Mouse (Mus musculus) megakaryocyte, embryonic 14.5 days (primary cell): ENCODE measurements around the gene Pm20d2. TPM values are rescaled to one million over a fixed set of nuclear protein-coding genes. Genes with fewer than 3 reads are reported as not detected.

Source experiments
- H3K27me3 ChIP-seq: replicated peaks from 2 replicates; pipeline ENCODE3; 2012; ENCODE audit warnings: inconsistent platforms
- H3K36me3 ChIP-seq: replicated peaks from 2 replicates; pipeline ENCODE3; 2012; ENCODE audit warnings: low read length, inconsistent platforms, mixed read lengths
- H3K4me1 ChIP-seq: 2 replicates; pipeline ENCODE4 v1.6.1; 2012; ENCODE audit warnings: inconsistent platforms
- H3K4me3 ChIP-seq: replicated peaks from 2 replicates; pipeline ENCODE3; 2012; ENCODE audit warnings: moderate library complexity, mild to moderate bottlenecking, inconsistent platforms
- H3K9me3 ChIP-seq: 2 replicates; pipeline ENCODE4 v1.6.1; 2012; ENCODE audit warnings: inconsistent platforms
- FLI1 ChIP-seq: IDR thresholded peaks from 2 replicates; pipeline ENCODE4 v1.6.1; 2012; ENCODE audit warnings: low read length, inconsistent platforms, mixed read lengths
- GATA1 ChIP-seq: IDR thresholded peaks from 3 replicates; pipeline ENCODE4 v1.6.1; 2012; ENCODE audit warnings: mixed read lengths, low read length, inconsistent platforms, borderline replicate concordance
- polyA plus RNA-seq: library from polyadenylated mRNA; stranded (reverse); fragments of >175 nt; gene quantifications from 2 replicates; pipeline ENCODE4 v1.2.3, GENCODE M21; 2012; ENCODE audit warnings: low replicate concordance; ENCODE audit not compliant: insufficient read depth

Gene Pm20d2
- polyA plus RNA-seq, 1 experiment: not detected

GRCm38 (mm10) chr4:33125409-33126084, 64.0 kb downstream of the Pm20d2 start:
- peaks cover 12% of the 10 kb centered on the region for H3K9me3 ChIP-seq
- H3K4me3 ChIP-seq: no peak overlapping the region
- no peak for TF ChIP-seq GATA1
- no peak for TF ChIP-seq FLI1

GRCm38 (mm10) chr4:33124493-33124892, 65.0 kb downstream of the Pm20d2 start:
- H3K9me3 ChIP-seq: peaks cover 15% of the 10 kb centered on the region
- no peak for TF ChIP-seq FLI1
- TF ChIP-seq GATA1: no peak
- no peaks in the 10 kb centered on the region for H3K4me1 ChIP-seq
- no peaks in the 10 kb centered on the region for H3K36me3 ChIP-seq
- peaks cover 5% of the 10 kb centered on the region for H3K27me3 ChIP-seq
- H3K4me3 ChIP-seq: no peak overlapping the region

More at GRCm38 (mm10) chr4:33125409-33126084, 64.0 kb downstream of the Pm20d2 start:
- Histone ChIP-seq H3K27me3 (peaks cover 3% of the 10 kb centered on the region), H3K36me3 (no peaks in the 10 kb centered on the region), H3K4me1 (no peaks in the 10 kb centered on the region)

Other genes starting within 250 kb of the Pm20d2 start
- gene Ankrd6, start 238.9 kb downstream of the Pm20d2 start, polyA plus RNA-seq: not detected in 2 replicates
- 0.37 TPM in 1 of 2 replicates, not detected in the other for gene Rragd, start 206.7 kb downstream of the Pm20d2 start, polyA plus RNA-seq
- 27.5 and 35.5 TPM in 2 replicates for gene Ube2j1, start 158.3 kb downstream of the Pm20d2 start, polyA plus RNA-seq
- 0.67 TPM in 1 of 2 replicates, not detected in the other for gene Gabrr2, start 126.7 kb downstream of the Pm20d2 start, polyA plus RNA-seq
- not detected in 2 replicates for gene Gabrr1, start 57.2 kb downstream of the Pm20d2 start, polyA plus RNA-seq
- gene Srsf12, start 19.3 kb upstream of the Pm20d2 start, polyA plus RNA-seq: not detected in 2 replicates
- gene Pnrc1, start 100.4 kb upstream of the Pm20d2 start, polyA plus RNA-seq: 156 and 347 TPM in 2 replicates
- gene Rngtt, start 120.6 kb upstream of the Pm20d2 start, polyA plus RNA-seq: 0.80 and 6.3 TPM in 2 replicates